Mouse (Mus musculus): Measurements from ENCODE around the gene Mto1. TPM values are rescaled to one million over a fixed set of nuclear protein-coding genes. Genes with fewer than 3 reads are reported as not detected.
"Not testable (repeated sequence)": the region's sequence is repeated elsewhere in the genome, so short reads cannot be mapped to it uniquely, and the experiment has no call there.

Mto1 gene
- polyA plus RNA-seq, 1 experiment, result 15.4 TPM

GRCm38 (mm10) chr9:78514681-78515080 lies 66.7 kb downstream of the Mto1 start:
- TF ChIP-seq POLR2A (IDR thresholded peaks at IDR 0.05; ENCODE audit: low read depth, low read length) (no peak), CTCF (IDR thresholded peaks at IDR 0.05; ENCODE audit: borderline replicate concordance, insufficient read depth, low read length) (no peak)
- H3K4me3 ChIP-seq (ENCODE audit: insufficient read depth, low read length), result no peak overlapping the region
- peaks cover 5% of the 10 kb centered on the region for H3K4me1 ChIP-seq (ENCODE audit: control insufficient read depth, insufficient read depth, low read length)
- no peak overlapping the region for H3K27ac ChIP-seq (ENCODE audit: insufficient read depth, low read length)

GRCm38 (mm10) chr9:78516125-78516524 lies 68.1 kb downstream of the Mto1 start:
- Histone ChIP-seq H3K4me1 (ENCODE audit: control insufficient read depth, insufficient read depth, low read length) (peaks cover 5% of the 10 kb centered on the region), H3K27ac (ENCODE audit: insufficient read depth, low read length) (no peak overlapping the region), H3K4me3 (ENCODE audit: insufficient read depth, low read length) (no peak overlapping the region)
- TF ChIP-seq POLR2A (IDR thresholded peaks at IDR 0.05; ENCODE audit: low read depth, low read length), result no peak
- TF ChIP-seq CTCF (IDR thresholded peaks at IDR 0.05; ENCODE audit: borderline replicate concordance, insufficient read depth, low read length), result no peak

- not testable (repeated sequence) for H3K27ac ChIP-seq (ENCODE audit: insufficient read depth, low read length); H3K4me3 ChIP-seq (ENCODE audit: insufficient read depth, low read length); H3K4me1 ChIP-seq (ENCODE audit: control insufficient read depth, insufficient read depth, low read length)
Measured at GRCm38 (mm10) chr9:78517237-78517636, 69.2 kb downstream of the Mto1 start.

GRCm38 (mm10) chr9:78520127-78520779 lies 72.2 kb downstream of the Mto1 start:
- peak overlapping the region; percentile 45 for H3K4me3 ChIP-seq (ENCODE audit: insufficient read depth, low read length)
- TF ChIP-seq POLR2A (IDR thresholded peaks at IDR 0.05; ENCODE audit: low read depth, low read length) (no peak), CTCF (IDR thresholded peaks at IDR 0.05; ENCODE audit: borderline replicate concordance, insufficient read depth, low read length) (no peak)
- no peak overlapping the region for H3K27ac ChIP-seq (ENCODE audit: insufficient read depth, low read length)
- H3K4me1 ChIP-seq (ENCODE audit: control insufficient read depth, insufficient read depth, low read length), result peaks cover 1% of the 10 kb centered on the region

GRCm38 (mm10) chr9:78520780-78521601 lies 73.0 kb downstream of the Mto1 start:
- H3K4me1 ChIP-seq (ENCODE audit: control insufficient read depth, insufficient read depth, low read length), result no peaks in the 10 kb centered on the region; the same call in 1 of the 2 replicates
- TF ChIP-seq POLR2A (IDR thresholded peaks at IDR 0.05; ENCODE audit: low read depth, low read length) (no peak), CTCF (IDR thresholded peaks at IDR 0.05; ENCODE audit: borderline replicate concordance, insufficient read depth, low read length) (no peak)
- peak overlapping the region; percentile 45 for H3K4me3 ChIP-seq (ENCODE audit: insufficient read depth, low read length)
- H3K27ac ChIP-seq (ENCODE audit: insufficient read depth, low read length), result no peak overlapping the region

- Histone ChIP-seq H3K4me3 (ENCODE audit: insufficient read depth, low read length) (peak overlapping the region; percentile 45), H3K4me1 (ENCODE audit: control insufficient read depth, insufficient read depth, low read length) (peaks cover 6% of the 10 kb centered on the region), H3K27ac (ENCODE audit: insufficient read depth, low read length) (no peak overlapping the region)
- TF ChIP-seq CTCF (IDR thresholded peaks at IDR 0.05; ENCODE audit: borderline replicate concordance, insufficient read depth, low read length), result no peak
- no peak for TF ChIP-seq POLR2A (IDR thresholded peaks at IDR 0.05; ENCODE audit: low read depth, low read length)
Measured at GRCm38 (mm10) chr9:78521689-78522088, 73.7 kb downstream of the Mto1 start.

Other genes starting within 250 kb of the Mto1 start
- not detected in 2 replicates for gene Gsta1, start 217.6 kb upstream of the Mto1 start, polyA plus RNA-seq (2011; ENCODE audit: insufficient read length, low read depth, missing spikeins)
- gene Gm3776, start 191.1 kb upstream of the Mto1 start, polyA plus RNA-seq (2011; ENCODE audit: insufficient read length, low read depth, missing spikeins), result 0.57 TPM in 1 of 2 replicates, not detected in the other
- gene Gm10639, start 158.3 kb upstream of the Mto1 start, polyA plus RNA-seq (2011; ENCODE audit: insufficient read length, low read depth, missing spikeins), result not detected in 2 replicates
- gene Omt2a, start 133.4 kb upstream of the Mto1 start, polyA plus RNA-seq (2011; ENCODE audit: insufficient read length, low read depth, missing spikeins), result not detected in 2 replicates
- gene Omt2b, start 120.6 kb upstream of the Mto1 start, polyA plus RNA-seq (2011; ENCODE audit: insufficient read length, low read depth, missing spikeins), result not detected in 2 replicates
- gene Gsta2, start 92.4 kb upstream of the Mto1 start, polyA plus RNA-seq (2011; ENCODE audit: insufficient read length, low read depth, missing spikeins), result not detected in 2 replicates
- not detected in 2 replicates for gene Dppa5a, start 80.0 kb upstream of the Mto1 start, polyA plus RNA-seq (2011; ENCODE audit: insufficient read length, low read depth, missing spikeins)
- 0.47 TPM in 1 of 2 replicates, not detected in the other for gene Ooep, start 69.5 kb upstream of the Mto1 start, polyA plus RNA-seq (2011; ENCODE audit: insufficient read length, low read depth, missing spikeins)
- gene Ddx43, start 52.4 kb upstream of the Mto1 start, polyA plus RNA-seq (2011; ENCODE audit: insufficient read length, low read depth, missing spikeins), result 0.45 and 0.47 TPM in 2 replicates
- 5.1 and 5.8 TPM in 2 replicates for gene Cgas, start 5.0 kb upstream of the Mto1 start, polyA plus RNA-seq (2011; ENCODE audit: insufficient read length, low read depth, missing spikeins)
- gene Gm17324, start 578 bp downstream of the Mto1 start, polyA plus RNA-seq (2011; ENCODE audit: insufficient read length, low read depth, missing spikeins), result not detected in 2 replicates
- gene Eef1a1, start 40.9 kb downstream of the Mto1 start, polyA plus RNA-seq (2011; ENCODE audit: insufficient read length, low read depth, missing spikeins), result 16,028 and 17,695 TPM in 2 replicates
- gene Slc17a5, start 139.8 kb downstream of the Mto1 start, polyA plus RNA-seq (2011; ENCODE audit: insufficient read length, low read depth, missing spikeins), result 12.2 and 12.7 TPM in 2 replicates
- gene Cd109, start 167.3 kb downstream of the Mto1 start, polyA plus RNA-seq (2011; ENCODE audit: insufficient read length, low read depth, missing spikeins), result 124 and 188 TPM in 2 replicates

Data from embryonic fibroblast, embryonic 13.5 days (primary cell).